Mouse (Mus musculus): ENCODE data around the gene Cx3cr1. TPM values are rescaled to one million over a fixed set of nuclear protein-coding genes. Genes with fewer than 3 reads are reported as not detected.
A peak's percentile ranks its signal among the peaks of the same experiment; 100 is the strongest.

Gene Cx3cr1
- polyA plus RNA-seq, 1 experiment from 2014 or later: 6.1 TPM

- H3K4me3 ChIP-seq: no peak overlapping the region
- no peaks in the 10 kb centered on the region for H3K27me3 ChIP-seq (replicated peaks; ENCODE audit: low read depth, poor library complexity, severe bottlenecking)
- 90% methylated on average over 2 of the region's 2 CpGs for WGBS
- H3K4me1 ChIP-seq: peaks cover 11% of the 10 kb centered on the region
- no peak overlapping the region for H3K27ac ChIP-seq (replicated peaks)
- peaks cover 42% of the 10 kb centered on the region for H3K36me3 ChIP-seq (replicated peaks)
- no peaks in the 10 kb centered on the region for H3K9me3 ChIP-seq
- DNase-seq (ENCODE audit: low spot score): no peak
These were observed 170.2 kb downstream of the Cx3cr1 start for GRCm38 (mm10) chr9:119899446-119899845.

- Histone ChIP-seq H3K9me3 (no peaks in the 10 kb centered on the region), H3K4me1 (peaks cover 11% of the 10 kb centered on the region), H3K4me3 (peak overlapping the region; percentile 74), H3K27me3 (replicated peaks; ENCODE audit: low read depth, poor library complexity, severe bottlenecking) (no peaks in the 10 kb centered on the region), H3K36me3 (replicated peaks) (peaks cover 9% of the 10 kb centered on the region), H3K27ac (replicated peaks) (peak overlapping the region; percentile 94)
- WGBS: 1% methylated on average over 68 of the region's 71 CpGs
- DNase-seq (ENCODE audit: low spot score): no peak
These were observed 174.5 kb downstream of the Cx3cr1 start for GRCm38 (mm10) chr9:119895040-119895721.

- Histone ChIP-seq H3K27me3 (replicated peaks; ENCODE audit: low read depth, poor library complexity, severe bottlenecking) (no peaks in the 10 kb centered on the region), H3K4me3 (peak within 1 kb of the TSS; percentile 74), H3K9me3 (no peaks in the 10 kb centered on the region), H3K27ac (replicated peaks) (peak within 1 kb of the TSS; percentile 94), H3K36me3 (replicated peaks) (peaks cover 3% of the 10 kb centered on the region), H3K4me1 (peaks cover 15% of the 10 kb centered on the region)
- peak; percentile 98 for DNase-seq (ENCODE audit: low spot score)
- WGBS: 4% methylated on average over 34 of the region's 34 CpGs
These were observed 175.2 kb downstream of the Cx3cr1 start, which contains the start of gene Wdr48 for GRCm38 (mm10) chr9:119894339-119895009. TSS of gene Wdr48 (plus strand) at chr9:119894878.

- WGBS: 84% methylated on average over 5 of the region's 5 CpGs
- Histone ChIP-seq H3K4me3 (peak overlapping the region; percentile 74; the same call in 1 of the 2 replicates), H3K27ac (replicated peaks) (peak overlapping the region; percentile 94)
These were observed 175.8 kb downstream of the Cx3cr1 start for GRCm38 (mm10) chr9:119893881-119894280.

GRCm38 (mm10) chr9:119890692-119891091, 179.0 kb downstream of the Cx3cr1 start:
- Histone ChIP-seq H3K36me3 (replicated peaks) (no peaks in the 10 kb centered on the region), H3K9me3 (no peaks in the 10 kb centered on the region), H3K27ac (replicated peaks) (no peak overlapping the region), H3K4me3 (no peak overlapping the region), H3K4me1 (peaks cover 17% of the 10 kb centered on the region), H3K27me3 (replicated peaks; ENCODE audit: low read depth, poor library complexity, severe bottlenecking) (no peaks in the 10 kb centered on the region)
- DNase-seq (ENCODE audit: low spot score): peak; percentile 26
- WGBS: 44% methylated on average over 2 of the region's 2 CpGs

More at GRCm38 (mm10) chr9:119893881-119894280, 175.8 kb downstream of the Cx3cr1 start:
- H3K9me3 ChIP-seq: no peaks in the 10 kb centered on the region
- DNase-seq (ENCODE audit: low spot score): no peak
- no peaks in the 10 kb centered on the region for H3K36me3 ChIP-seq (replicated peaks)
- no peaks in the 10 kb centered on the region for H3K27me3 ChIP-seq (replicated peaks; ENCODE audit: low read depth, poor library complexity, severe bottlenecking)
- H3K4me1 ChIP-seq: peaks cover 21% of the 10 kb centered on the region

GRCm38 (mm10) chr9:119889446-119889845, 180.2 kb downstream of the Cx3cr1 start:
- Histone ChIP-seq H3K27me3 (replicated peaks; ENCODE audit: low read depth, poor library complexity, severe bottlenecking) (no peaks in the 10 kb centered on the region), H3K36me3 (replicated peaks) (no peaks in the 10 kb centered on the region), H3K27ac (replicated peaks) (0 out of 2 replicates have a peak overlapping the region, but pooled peaks have one; percentile 54), H3K4me1 (peaks cover 13% of the 10 kb centered on the region), H3K9me3 (no peaks in the 10 kb centered on the region), H3K4me3 (no peak overlapping the region)
- 79% methylated on average over 9 of the region's 9 CpGs for WGBS
- no peak for DNase-seq (ENCODE audit: low spot score)

- 44% methylated on average over 2 of the region's 2 CpGs for WGBS
- H3K4me3 ChIP-seq: no peak overlapping the region
- no peaks in the 10 kb centered on the region for H3K9me3 ChIP-seq
- 0 out of 2 replicates have a peak overlapping the region, but pooled peaks have one; percentile 54 for H3K27ac ChIP-seq (replicated peaks)
- no peaks in the 10 kb centered on the region for H3K27me3 ChIP-seq (replicated peaks; ENCODE audit: low read depth, poor library complexity, severe bottlenecking)
- peaks cover 13% of the 10 kb centered on the region for H3K4me1 ChIP-seq
- no peaks in the 10 kb centered on the region for H3K36me3 ChIP-seq (replicated peaks)
- peak; percentile 54 for DNase-seq (ENCODE audit: low spot score)
These were observed 180.8 kb downstream of the Cx3cr1 start for GRCm38 (mm10) chr9:119888843-119889246.

- Histone ChIP-seq H3K4me1 (peaks cover 16% of the 10 kb centered on the region), H3K27ac (replicated peaks) (no peak overlapping the region), H3K9me3 (no peaks in the 10 kb centered on the region), H3K27me3 (replicated peaks; ENCODE audit: low read depth, poor library complexity, severe bottlenecking) (no peaks in the 10 kb centered on the region), H3K36me3 (replicated peaks) (no peaks in the 10 kb centered on the region), H3K4me3 (no peak overlapping the region)
- DNase-seq (ENCODE audit: low spot score): no peak
- 77% methylated on average over 4 of the region's 4 CpGs for WGBS
These were observed 182.4 kb downstream of the Cx3cr1 start for GRCm38 (mm10) chr9:119887144-119887901.

GRCm38 (mm10) chr9:119854170-119854569, 215.5 kb downstream of the Cx3cr1 start:
- Histone ChIP-seq H3K27ac (replicated peaks) (no peak overlapping the region), H3K4me3 (no peak overlapping the region), H3K9me3 (peaks cover 15% of the 10 kb centered on the region; the same call in 1 of the 2 replicates), H3K27me3 (replicated peaks; ENCODE audit: low read depth, poor library complexity, severe bottlenecking) (peaks cover 6% of the 10 kb centered on the region; the same call in 1 of the 2 replicates), H3K4me1 (peaks cover 16% of the 10 kb centered on the region), H3K36me3 (replicated peaks) (no peaks in the 10 kb centered on the region)
- DNase-seq (ENCODE audit: low spot score): no peak
- 52% methylated on average over 8 of the region's 8 CpGs for WGBS

- peaks cover 12% of the 10 kb centered on the region for H3K27me3 ChIP-seq (replicated peaks; ENCODE audit: low read depth, poor library complexity, severe bottlenecking)
- H3K4me3 ChIP-seq: no peak overlapping the region
- no peak for DNase-seq (ENCODE audit: low spot score)
- no peaks in the 10 kb centered on the region for H3K36me3 ChIP-seq (replicated peaks)
- H3K4me1 ChIP-seq: peaks cover 24% of the 10 kb centered on the region
- H3K27ac ChIP-seq (replicated peaks): no peak overlapping the region
- H3K9me3 ChIP-seq: peaks cover 13% of the 10 kb centered on the region; the same call in 1 of the 2 replicates
- WGBS: 77% methylated on average over 2 of the region's 2 CpGs
These were observed 216.4 kb downstream of the Cx3cr1 start for GRCm38 (mm10) chr9:119853071-119853846.

- peaks cover 18% of the 10 kb centered on the region for H3K27me3 ChIP-seq (replicated peaks; ENCODE audit: low read depth, poor library complexity, severe bottlenecking)
- H3K4me3 ChIP-seq: no peak overlapping the region
- whole genome bisulfite sequencing: 74% methylated on average over 10 of the region's 10 CpGs
- no peak overlapping the region for H3K27ac ChIP-seq (replicated peaks)
- no peaks in the 10 kb centered on the region for H3K36me3 ChIP-seq (replicated peaks)
- peaks cover 7% of the 10 kb centered on the region; the same call in 1 of the 2 replicates for H3K9me3 ChIP-seq
- H3K4me1 ChIP-seq: peaks cover 24% of the 10 kb centered on the region
- DNase-seq (ENCODE audit: low spot score): peak; percentile 40
These were observed 217.2 kb downstream of the Cx3cr1 start for GRCm38 (mm10) chr9:119852347-119853030.

Measured in embryonic facial prominence, embryonic 10.5 days (tissue).